Mouse (Mus musculus) erythroblast, embryonic 14.5 days (primary cell): ENCODE measurements around the gene Rab12. TPM values are rescaled to one million over a fixed set of nuclear protein-coding genes. Genes with fewer than 3 reads are reported as not detected.

Experiments used
- H3K27me3 ChIP-seq: 2 replicates; pipeline ENCODE4 v1.6.1; 2012; ENCODE audit warnings: inconsistent platforms; ENCODE audit not compliant: control insufficient read depth
- H3K36me3 ChIP-seq: 2 replicates; pipeline ENCODE4 v1.6.1; 2012; ENCODE audit warnings: mild to moderate bottlenecking, inconsistent platforms; ENCODE audit not compliant: control insufficient read depth
- H3K4me1 ChIP-seq: 2 replicates; pipeline ENCODE4 v1.6.1; 2012; ENCODE audit warnings: inconsistent platforms; ENCODE audit not compliant: control insufficient read depth
- H3K4me3 ChIP-seq: replicated peaks from 2 replicates; pipeline ENCODE3; 2012; ENCODE audit warnings: moderate library complexity, mild to moderate bottlenecking, inconsistent platforms
- H3K9me3 ChIP-seq: 2 replicates; pipeline ENCODE4 v1.6.1; 2012; ENCODE audit warnings: low read length, inconsistent platforms, mixed read lengths; ENCODE audit not compliant: control insufficient read depth
- GATA1 ChIP-seq: IDR thresholded peaks from 2 replicates; pipeline ENCODE4 v1.6.1; 2012; ENCODE audit warnings: low read length, inconsistent platforms, mixed read lengths
- TAL1 ChIP-seq: IDR thresholded peaks from 3 replicates; pipeline ENCODE4 v1.6.1; 2012; ENCODE audit warnings: low read length, inconsistent platforms, mixed read lengths
- polyA plus RNA-seq: library from polyadenylated mRNA; stranded (reverse); fragments of >175 nt; gene quantifications from 2 replicates; pipeline ENCODE4 v1.2.3, GENCODE M21; 2012

Rab12 gene
- polyA plus RNA-seq, 1 experiment: 0.53 TPM

- peaks cover 26% of the 10 kb centered on the region for H3K4me1 ChIP-seq
- peaks cover 2% of the 10 kb centered on the region for H3K36me3 ChIP-seq
- H3K9me3 ChIP-seq: no peaks in the 10 kb centered on the region
- H3K4me3 ChIP-seq: peak overlapping the region; percentile 95
- TF ChIP-seq TAL1 (no peak), GATA1 (no peak)
- H3K27me3 ChIP-seq: no peaks in the 10 kb centered on the region; the same call in 1 of the 2 replicates
These were observed 514 bp downstream of the Rab12 start for GRCm38 (mm10) chr17:66518877-66519553.

GRCm38 (mm10) chr17:66516953-66517352, 2.6 kb downstream of the Rab12 start:
- Histone ChIP-seq H3K36me3 (peaks cover 8% of the 10 kb centered on the region), H3K9me3 (no peaks in the 10 kb centered on the region), H3K4me1 (peaks cover 26% of the 10 kb centered on the region), H3K4me3 (no peak overlapping the region), H3K27me3 (no peaks in the 10 kb centered on the region; the same call in 1 of the 2 replicates)
- TF ChIP-seq TAL1 (no peak), GATA1 (no peak)

- no peak for TF ChIP-seq TAL1
- no peak for TF ChIP-seq GATA1
These were observed 5.1 kb downstream of the Rab12 start for GRCm38 (mm10) chr17:66514288-66514995.

GRCm38 (mm10) chr17:66512202-66512956, 7.2 kb downstream of the Rab12 start:
- no peak for TF ChIP-seq TAL1
- no peak for TF ChIP-seq GATA1
- Histone ChIP-seq H3K27me3 (no peaks in the 10 kb centered on the region), H3K9me3 (no peaks in the 10 kb centered on the region), H3K36me3 (peaks cover 19% of the 10 kb centered on the region), H3K4me1 (peaks cover 4% of the 10 kb centered on the region), H3K4me3 (peak overlapping the region; percentile 33)

More at GRCm38 (mm10) chr17:66514288-66514995, 5.1 kb downstream of the Rab12 start:
- no peaks in the 10 kb centered on the region for H3K27me3 ChIP-seq
- no peak overlapping the region for H3K4me3 ChIP-seq
- H3K36me3 ChIP-seq: peaks cover 14% of the 10 kb centered on the region
- H3K4me1 ChIP-seq: peaks cover 19% of the 10 kb centered on the region
- H3K9me3 ChIP-seq: no peaks in the 10 kb centered on the region

- Histone ChIP-seq H3K4me3 (no peak overlapping the region), H3K9me3 (no peaks in the 10 kb centered on the region), H3K27me3 (no peaks in the 10 kb centered on the region), H3K4me1 (no peaks in the 10 kb centered on the region; the same call in none of the 2 replicates), H3K36me3 (peaks cover 28% of the 10 kb centered on the region)
- TF ChIP-seq TAL1 (no peak), GATA1 (no peak)
These were observed 9.3 kb downstream of the Rab12 start for GRCm38 (mm10) chr17:66510221-66510683.

GRCm38 (mm10) chr17:66507049-66507954, 12.2 kb downstream of the Rab12 start:
- Histone ChIP-seq H3K27me3 (no peaks in the 10 kb centered on the region), H3K36me3 (peaks cover 39% of the 10 kb centered on the region)

GRCm38 (mm10) chr17:66504964-66505363, 14.6 kb downstream of the Rab12 start:
- Histone ChIP-seq H3K4me3 (no peak overlapping the region), H3K9me3 (no peaks in the 10 kb centered on the region), H3K36me3 (peaks cover 48% of the 10 kb centered on the region), H3K27me3 (no peaks in the 10 kb centered on the region), H3K4me1 (no peaks in the 10 kb centered on the region; the same call in 1 of the 2 replicates)
- TF ChIP-seq GATA1: no peak
- TF ChIP-seq TAL1: no peak

More at GRCm38 (mm10) chr17:66507049-66507954, 12.2 kb downstream of the Rab12 start:
- H3K9me3 ChIP-seq: no peaks in the 10 kb centered on the region
- H3K4me3 ChIP-seq: no peak overlapping the region
- TF ChIP-seq GATA1 (no peak), TAL1 (no peak)
- H3K4me1 ChIP-seq: no peaks in the 10 kb centered on the region; the same call in none of the 2 replicates

- peaks cover 55% of the 10 kb centered on the region for H3K36me3 ChIP-seq
- H3K4me3 ChIP-seq: no peak overlapping the region
- TF ChIP-seq GATA1 (no peak), TAL1 (no peak)
- no peaks in the 10 kb centered on the region for H3K27me3 ChIP-seq
- H3K4me1 ChIP-seq: no peaks in the 10 kb centered on the region; the same call in 1 of the 2 replicates
- H3K9me3 ChIP-seq: no peaks in the 10 kb centered on the region
These were observed 15.3 kb downstream of the Rab12 start for GRCm38 (mm10) chr17:66504248-66504647.
